ENCODE assay signal across 24 mouse cellular contexts in the genomic region with DNA sequence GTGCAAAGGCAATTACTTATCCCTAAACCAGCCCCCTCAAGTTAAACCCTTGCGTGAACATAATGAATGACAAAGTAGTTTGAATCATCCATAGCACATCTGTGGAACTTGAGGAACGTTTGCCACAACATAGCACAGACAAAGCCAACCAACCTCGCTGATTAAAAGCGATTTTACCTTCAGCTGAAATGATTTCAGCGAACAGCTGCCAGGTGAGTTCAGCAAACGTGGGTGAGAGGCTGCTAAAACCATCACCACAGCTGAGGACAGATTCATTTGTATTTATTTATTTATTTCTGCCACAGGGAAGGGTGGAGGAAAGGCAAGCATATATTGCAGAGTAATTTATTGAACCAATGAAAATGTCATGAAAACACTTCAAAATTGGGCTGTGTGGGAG.
DNase-seq lines count a peak whose midpoint lies in the region; ATAC-seq and TF ChIP-seq lines count a peak whose summit lies in the region.
"Had no signal": no experiment of that assay in that cellular context is flagged by ENCODE, and none has a peak within 500 bp of the region (broad histone marks: within the 10 kb centered on the region; RNA-seq: fewer than 3 reads in every experiment).

No protein-coding gene starts in this region.

- no peaks in the 10 kb centered on the region for H3K36me3 ChIP-seq in limb, embryonic 11.5 days (ENCODE audit: control insufficient read depth, insufficient read depth, low read length)
- no peaks in the 10 kb centered on the region for H3K36me3 ChIP-seq in limb, embryonic 10.5 days
- no peaks in the 10 kb centered on the region for H3K36me3 ChIP-seq in myocyte (ENCODE audit: control insufficient read depth, insufficient read depth)
- H3K36me3 ChIP-seq in thymus, adult 2 months (ENCODE audit: control insufficient read depth, insufficient read depth, low read length): no peaks in the 10 kb centered on the region
- H3K36me3 ChIP-seq: embryonic facial prominence, embryonic 10.5 days; embryonic facial prominence, embryonic 12.5 days; forebrain, embryonic 12.5 days; G1E had no signal

- no peak overlapping the region for H3ac ChIP-seq in myocyte (ENCODE audit: control insufficient read depth, insufficient read length)

- no peaks in the 10 kb centered on the region for H3K9me3 ChIP-seq in limb, embryonic 11.5 days (ENCODE audit: control insufficient read depth, low read length)
- H3K9me3 ChIP-seq in limb, embryonic 10.5 days (replicated peaks): no peaks in the 10 kb centered on the region
- H3K9me3 ChIP-seq: embryonic facial prominence, embryonic 10.5 days; embryonic facial prominence, embryonic 12.5 days; forebrain, embryonic 12.5 days; G1E had no signal

- 0 out of 2 replicates have a peak, but pooled peaks have one; percentile 31 for ATAC-seq in limb, embryonic 11.5 days (ENCODE audit: insufficient number of reproducible peaks, low FRiP score, low TSS enrichment, low read depth)
- ATAC-seq: CD4-positive, CD25-positive, alpha-beta regulatory T cell, adult 4 months; forebrain, embryonic 14.5 days; forebrain, embryonic 16.5 days had no signal

- no peak overlapping the region for H3K4me2 ChIP-seq in limb, embryonic 11.5 days (ENCODE audit: low read depth, severe bottlenecking)
- no peak overlapping the region for H3K4me2 ChIP-seq in myocyte (ENCODE audit: low read depth)
- H3K4me2 ChIP-seq: embryonic facial prominence, embryonic 12.5 days; forebrain, embryonic 12.5 days had no signal

- H3K9ac ChIP-seq in limb, embryonic 11.5 days (ENCODE audit: low read length): no peak overlapping the region
- H3K9ac ChIP-seq: embryonic facial prominence, embryonic 12.5 days; forebrain, embryonic 12.5 days had no signal

- H3K27ac ChIP-seq in limb, embryonic 11.5 days (replicated peaks; ENCODE audit: low read depth, low read length): no peak overlapping the region
- no peak overlapping the region for H3K27ac ChIP-seq in limb, embryonic 10.5 days
- H3K27ac ChIP-seq in thymus, adult 2 months (ENCODE audit: control insufficient read depth, insufficient read depth, low read length): no peak overlapping the region
- H3K27ac ChIP-seq: embryonic facial prominence, embryonic 10.5 days; embryonic facial prominence, embryonic 12.5 days; forebrain, embryonic 12.5 days had no signal

- no peak for TF ChIP-seq POLR2A in myocyte (IDR thresholded peaks at IDR 0.05; ENCODE audit: insufficient read length, low read depth)
- TF ChIP-seq POLR2A in thymus, adult 2 months (IDR thresholded peaks at IDR 0.05; ENCODE audit: control insufficient read depth, extremely low read depth, insufficient read depth, low read length, poor library complexity): no peak

- H3K79me2 ChIP-seq in myocyte (ENCODE audit: control insufficient read depth, insufficient read depth): no peaks in the 10 kb centered on the region

- TF ChIP-seq CTCF in thymus, adult 2 months (IDR thresholded peaks at IDR 0.05; ENCODE audit: borderline replicate concordance, control insufficient read depth, extremely low read depth, insufficient read depth, low read length, poor library complexity): no peak

- WGBS in limb, embryonic 11.5 days: 66% methylated on average over 6 of the region's 6 CpGs
- 74% methylated on average over 6 of the region's 6 CpGs for WGBS in limb, embryonic 10.5 days
- 75% methylated on average over 6 of the region's 6 CpGs for WGBS in thymus, adult 2 months

- no peaks in the 10 kb centered on the region for H3K4me1 ChIP-seq in limb, embryonic 11.5 days (ENCODE audit: control insufficient read depth, insufficient read depth, low read length)
- H3K4me1 ChIP-seq in limb, embryonic 10.5 days: no peaks in the 10 kb centered on the region
- no peaks in the 10 kb centered on the region for H3K4me1 ChIP-seq in thymus, adult 2 months (replicated peaks; ENCODE audit: control insufficient read depth, insufficient read depth, low read length)
- H3K4me1 ChIP-seq: embryonic facial prominence, embryonic 10.5 days; embryonic facial prominence, embryonic 12.5 days; forebrain, embryonic 12.5 days had no signal

- no peak for DNase-seq in limb, embryonic 11.5 days (ENCODE audit: low spot score)
- DNase-seq in limb, embryonic 10.5 days (ENCODE audit: low spot score): no peak
- DNase-seq in right cerebral cortex, adult 2 months (ENCODE audit: low spot score in 2 of 2): peak; percentile 9 to 12
- no peak for DNase-seq in right cerebral cortex, postnatal 36 days (ENCODE audit: low spot score in 2 of 2)
- peak; percentile 9 for DNase-seq in Muller cell, postnatal 12 days (ENCODE audit: inconsistent ontology term)
- DNase-seq in thymus, adult 2 months: no peak
- DNase-seq in layer of hippocampus, adult 11-12 months (ENCODE audit: low spot score): no peak
- DNase-seq: adrenal gland, adult 2 months; adrenal gland, postnatal 10 days; adrenal gland, postnatal 25 days; cerebellum, adult 11-12 months; cerebellum, adult 2 months; cerebellum, adult 9-10 months; cerebellum, postnatal 10 days; cerebellum, postnatal 25 days had no signal

- H3K27me3 ChIP-seq in limb, embryonic 11.5 days (ENCODE audit: control insufficient read depth, insufficient read depth, low read length): no peaks in the 10 kb centered on the region
- H3K27me3 ChIP-seq in limb, embryonic 10.5 days (ENCODE audit: low read depth, poor library complexity, severe bottlenecking): no peaks in the 10 kb centered on the region
- no peaks in the 10 kb centered on the region for H3K27me3 ChIP-seq in myocyte (ENCODE audit: control insufficient read depth, insufficient read depth, insufficient read length)
- no peaks in the 10 kb centered on the region for H3K27me3 ChIP-seq in thymus, adult 2 months (ENCODE audit: control insufficient read depth, insufficient read depth, low read length)
- H3K27me3 ChIP-seq: CH12.LX; embryonic facial prominence, embryonic 12.5 days; forebrain, embryonic 12.5 days had no signal

- no peak overlapping the region for H3K4me3 ChIP-seq in limb, embryonic 11.5 days (ENCODE audit: low read depth, low read length)
- no peak overlapping the region for H3K4me3 ChIP-seq in limb, embryonic 10.5 days
- no peak overlapping the region for H3K4me3 ChIP-seq in myocyte
- H3K4me3 ChIP-seq in thymus, adult 2 months (ENCODE audit: control insufficient read depth, insufficient read depth, low read length): no peak overlapping the region
- H3K4me3 ChIP-seq: embryonic facial prominence, embryonic 10.5 days; embryonic facial prominence, embryonic 12.5 days; forebrain, embryonic 12.5 days had no signal

TF ChIP-seq in myocyte, 11 proteins besides CTCF, POLR2A, EP300 and RAD21:
- TF ChIP-seq MYOG (IDR thresholded peaks at IDR 0.05; ENCODE audit: control insufficient read depth in 1 of 3, insufficient read depth in 1 of 3, insufficient read length in 2 of 3, low read depth in 2 of 3) (peak in 1 of 3 experiments; percentile 37), MAX (IDR thresholded peaks at IDR 0.05; ENCODE audit: low read depth) (no peak), MYOD1 (IDR thresholded peaks at IDR 0.05; ENCODE audit: control insufficient read depth in 1 of 3, insufficient read length in 2 of 3, low read depth in 2 of 3) (peak in 2 of 3 experiments; percentile 58 to 77)

Comparison
In these comparisons a context has a peak if more than half of its experiments do, and no peak if none do; other contexts are left out.
1. DNase-seq: peak in right cerebral cortex, adult 2 months (2 of 2) and Muller cell, postnatal 12 days (single experiment); none in limb, embryonic 11.5 days (single experiment), limb, embryonic 10.5 days (single experiment), right cerebral cortex, postnatal 36 days (0 of 2), thymus, adult 2 months (single experiment) and layer of hippocampus, adult 11-12 months (single experiment).